Mouse (Mus musculus) small intestine, adult 2 months (tissue): ENCODE data around the gene 5730522E02Rik. TPM values are rescaled to one million over a fixed set of nuclear protein-coding genes. Genes with fewer than 3 reads are reported as not detected.
A peak's percentile ranks its signal among the peaks of the same experiment; 100 is the strongest.
"Not testable (repeated sequence)": the region's sequence is repeated elsewhere in the genome, so short reads cannot be mapped to it uniquely, and the experiment has no call there.

ENCODE experiments used
- H3K27ac ChIP-seq: fragments of 200-500 bp; 2 replicates; pipeline ENCODE4 v1.5.1; 2012; ENCODE audit warnings: low read depth, low read length, control low read depth, inconsistent platforms; ENCODE audit not compliant: insufficient read depth
- H3K27me3 ChIP-seq: fragments of 200-500 bp; 2 replicates; pipeline ENCODE4 v1.6.1; 2012; ENCODE audit warnings: mild to moderate bottlenecking, moderate library complexity, low read length, inconsistent platforms; ENCODE audit not compliant: control insufficient read depth, insufficient read depth
- H3K36me3 ChIP-seq: fragments of 200-500 bp; 2 replicates; pipeline ENCODE4 v1.6.1; 2012; ENCODE audit warnings: mild to moderate bottlenecking, low read length, control low read depth, inconsistent platforms; ENCODE audit not compliant: control insufficient read depth, insufficient read depth
- H3K4me1 ChIP-seq: fragments of 200-500 bp; 2 replicates; pipeline ENCODE4 v1.6.1; 2012; ENCODE audit warnings: low read length, inconsistent platforms, mixed read lengths; ENCODE audit not compliant: control insufficient read depth, insufficient read depth, insufficient read length
- H3K4me3 ChIP-seq: fragments of 200-500 bp; 2 replicates; pipeline ENCODE4 v1.5.1; 2012; ENCODE audit warnings: low read depth, mild to moderate bottlenecking, control low read depth, inconsistent platforms, low read length, moderate library complexity
- CTCF ChIP-seq: fragments of 200-500 bp; IDR thresholded peaks from 2 replicates; pipeline ENCODE4 v1.5.1; 2012; ENCODE audit warnings: low read depth, mild to moderate bottlenecking, control low read depth, inconsistent platforms, low read length, moderate library complexity, mixed read lengths; ENCODE audit not compliant: insufficient replicate concordance, insufficient read length; ENCODE audit errors: extremely low read depth
- POLR2A ChIP-seq: fragments of 200-500 bp; IDR thresholded peaks from 2 replicates; pipeline ENCODE4 v1.6.1; 2012; ENCODE audit warnings: low read depth, mild to moderate bottlenecking, control low read depth, inconsistent platforms, low read length, moderate library complexity
- WGBS: fragments of 180-500 bp; shearing (Covaris S2); methylation state at CpG from one replicate; pipeline ENCODE4 v1.1.7; 2018; 5-methylcytosine and 5-hydroxymethylcytosine counted together
- polyA plus RNA-seq: library from polyadenylated mRNA; depleted of rRNA; stranded (reverse); fragments of >200 nt; gene quantifications from 2 replicates; pipeline ENCODE4 v1.2.3, GENCODE M21; 2012; rRNA removed

The 5730522E02Rik gene
- not detected in 2 replicates for polyA plus RNA-seq

DNA sequence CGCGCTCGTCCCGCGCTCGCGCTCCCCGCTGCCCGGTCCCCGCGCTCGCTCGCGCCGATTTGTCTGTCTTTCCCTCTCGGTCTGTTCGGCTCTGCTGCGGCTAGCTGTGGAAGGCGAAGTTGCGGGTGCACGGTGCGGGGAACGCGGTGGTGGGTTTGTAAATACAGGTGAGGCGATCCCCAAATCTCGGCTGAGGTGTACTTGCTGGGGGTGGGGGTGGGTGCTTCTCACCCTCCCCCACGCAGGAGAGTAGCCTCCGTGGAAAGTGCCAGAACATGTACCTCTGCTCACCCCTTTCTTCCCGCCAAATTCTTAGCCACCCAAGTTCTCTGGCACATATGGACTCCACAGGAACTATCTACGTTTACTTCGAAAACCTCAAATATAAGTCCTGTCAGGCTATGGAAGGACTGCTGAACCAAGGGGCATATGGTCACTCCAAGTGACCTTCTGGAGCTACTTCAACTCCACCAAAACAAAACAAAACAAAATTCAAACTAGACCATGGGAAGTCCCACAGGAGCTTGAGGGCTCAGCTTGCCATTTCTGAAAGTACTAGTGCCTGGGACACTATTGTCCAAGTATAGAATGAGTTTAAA lies at the start of gene 5730522E02Rik:
TSS of gene 5730522E02Rik (minus strand) at position 182 of the 599 bp plus-strand sequence.
- under 1% methylated on average over 31 of the region's 31 CpGs for WGBS
- TF ChIP-seq POLR2A (no peak), CTCF (no peak)
- 0 out of 2 replicates have a peak within 1 kb of the TSS, but pooled peaks have one; percentile 34 for H3K27ac ChIP-seq
- 0 out of 2 replicates have a peak, but pooled peaks cover 6% of the 10 kb centered on the region for H3K4me1 ChIP-seq
- H3K27me3 ChIP-seq = no peaks in the 10 kb centered on the region
- H3K4me3 ChIP-seq = peak within 1 kb of the TSS; percentile 82
- no peaks in the 10 kb centered on the region for H3K36me3 ChIP-seq

DNA sequence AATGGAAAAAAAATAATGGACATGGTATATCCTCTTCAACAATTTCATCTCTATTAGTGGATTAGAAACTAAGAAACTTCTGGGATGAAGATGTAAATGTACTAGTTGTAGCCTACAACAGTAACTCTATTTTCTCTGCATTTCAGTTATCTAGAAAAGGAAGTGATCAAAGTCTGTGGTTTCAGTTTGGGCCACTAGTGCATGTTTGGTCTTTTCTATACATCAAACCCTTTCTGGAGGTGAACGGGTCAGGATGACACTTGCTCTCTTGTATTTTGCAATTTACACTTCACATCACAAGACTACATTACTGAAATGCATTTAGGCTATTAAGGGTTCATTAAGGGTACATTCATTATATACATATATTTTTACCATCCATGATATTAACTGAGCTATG lies 26.0 kb upstream of the 5730522E02Rik start:
- Histone ChIP-seq H3K4me1 (no peaks in the 10 kb centered on the region), H3K4me3 (no peak overlapping the region), H3K27ac (no peak overlapping the region), H3K27me3 (no peaks in the 10 kb centered on the region), H3K36me3 (no peaks in the 10 kb centered on the region)
- TF ChIP-seq CTCF = no peak
- no peak for TF ChIP-seq POLR2A
- WGBS = 63% methylated on average over 1 of the region's 1 CpGs

DNA sequence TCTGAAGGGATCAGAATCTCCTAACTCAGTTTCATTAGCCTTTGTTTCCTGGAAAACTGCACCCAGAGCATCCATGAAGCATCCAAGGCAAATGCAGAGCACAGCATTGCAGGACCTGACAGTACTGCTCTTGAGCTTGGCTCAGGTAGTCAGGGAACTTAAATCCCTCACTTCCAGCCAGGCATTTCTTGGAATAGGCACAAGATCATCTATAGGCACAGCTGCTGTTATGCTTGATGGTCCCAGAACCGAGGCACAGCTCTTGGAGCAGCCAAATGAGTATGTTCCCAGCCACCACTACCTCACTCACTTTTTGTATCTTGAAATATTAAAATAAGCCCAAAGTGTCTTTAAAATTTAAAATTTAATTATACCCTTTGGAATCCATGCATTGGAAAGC lies 19.3 kb upstream of the 5730522E02Rik start:
- TF ChIP-seq POLR2A (no peak), CTCF (no peak)
- WGBS = 74% methylated on average over 1 of the region's 1 CpGs
- H3K36me3 ChIP-seq = no peaks in the 10 kb centered on the region

DNA sequence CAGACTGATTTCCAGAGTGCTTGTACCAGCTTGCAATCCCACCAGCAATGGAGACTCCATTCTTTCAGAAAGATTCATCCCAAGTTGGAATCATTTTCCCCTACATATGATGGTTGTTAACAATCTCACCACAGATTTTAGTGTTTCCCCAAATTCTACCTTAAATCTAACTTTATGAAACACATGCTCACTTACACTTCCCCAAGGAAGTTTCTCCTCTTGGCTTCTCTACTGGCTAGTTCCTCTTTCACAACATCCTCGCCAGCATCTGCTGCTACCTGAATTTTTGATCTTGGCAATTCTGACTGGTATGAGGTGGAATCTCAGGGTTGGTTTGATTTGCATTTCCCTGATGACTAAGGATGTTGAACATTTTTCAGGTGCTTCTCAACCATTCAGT lies 3.1 kb upstream of the 5730522E02Rik start:
- not testable (repeated sequence) for H3K4me1 ChIP-seq, H3K4me3 ChIP-seq, H3K36me3 ChIP-seq, H3K27ac ChIP-seq, H3K27me3 ChIP-seq
- WGBS = 71% methylated on average over 1 of the region's 1 CpGs

More for the DNA sequence above, 19.3 kb upstream of the 5730522E02Rik start:
- H3K27me3 ChIP-seq = no peaks in the 10 kb centered on the region
- H3K27ac ChIP-seq = no peak overlapping the region
- no peak overlapping the region for H3K4me3 ChIP-seq
- no peaks in the 10 kb centered on the region for H3K4me1 ChIP-seq

DNA sequence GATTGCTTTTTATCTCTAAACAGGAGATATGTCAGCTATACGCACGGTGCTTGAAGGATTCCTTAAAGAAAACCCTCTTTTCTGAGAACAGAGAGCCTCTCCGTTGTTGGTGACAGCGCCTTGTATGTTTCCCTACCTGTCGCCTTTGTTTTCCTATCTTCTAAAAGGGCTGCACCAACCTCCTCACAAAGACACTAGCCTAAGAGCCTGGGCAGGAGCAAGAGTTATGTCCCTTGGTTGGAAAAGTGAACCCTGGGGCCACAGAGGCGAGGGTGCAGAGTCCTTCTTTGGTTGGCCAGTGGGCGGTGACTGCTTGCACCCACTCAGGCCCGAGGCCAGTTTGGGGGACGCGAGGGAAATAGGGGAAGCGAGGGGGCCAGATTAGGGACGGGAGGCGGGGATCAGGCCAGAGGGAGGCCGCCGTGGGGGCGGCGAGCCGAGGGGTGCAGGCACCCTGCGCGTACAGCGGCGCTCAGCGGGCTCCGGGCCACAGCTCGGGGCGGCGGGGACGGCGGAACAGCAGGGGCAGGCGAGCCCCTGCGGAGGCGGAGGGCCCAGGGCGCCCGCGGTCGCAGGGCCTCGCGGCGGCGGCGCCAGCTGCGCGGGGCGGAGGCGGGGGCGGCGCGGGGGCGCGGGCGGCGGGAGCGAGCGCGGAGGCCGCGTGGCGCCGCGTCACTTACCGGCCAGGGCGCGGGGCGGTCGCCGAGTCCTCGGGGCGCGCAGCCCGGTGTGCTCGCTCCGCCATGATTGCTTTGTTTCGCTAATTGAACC lies 567 bp downstream of the 5730522E02Rik start:
- WGBS = 2% methylated on average over 73 of the region's 73 CpGs
- 0 out of 2 replicates have a peak overlapping the region, but pooled peaks have one; percentile 34 for H3K27ac ChIP-seq
- 0 out of 2 replicates have a peak, but pooled peaks cover 6% of the 10 kb centered on the region for H3K4me1 ChIP-seq
- no peaks in the 10 kb centered on the region for H3K36me3 ChIP-seq
- peak overlapping the region; percentile 82 for H3K4me3 ChIP-seq
- no peaks in the 10 kb centered on the region for H3K27me3 ChIP-seq
- TF ChIP-seq CTCF = no peak
- TF ChIP-seq POLR2A = no peak

DNA sequence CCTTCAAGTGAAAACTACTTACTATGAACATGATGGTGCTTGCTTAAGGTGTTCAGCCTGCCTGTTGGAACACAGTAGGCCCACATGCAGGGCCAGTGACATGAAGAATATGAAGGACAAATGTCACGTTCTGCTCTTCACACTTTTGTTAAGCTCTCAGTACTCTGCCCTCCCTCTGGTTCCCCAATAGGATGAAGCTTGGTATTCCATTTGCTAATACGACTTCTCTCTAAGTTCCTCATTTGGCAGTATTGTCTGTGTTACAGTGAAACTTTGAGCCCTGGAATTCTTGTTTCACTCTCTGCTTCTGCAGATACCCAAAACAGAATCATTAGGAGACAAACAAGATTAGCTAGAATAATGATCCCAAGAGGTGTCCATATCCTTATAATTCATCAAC lies 7.1 kb downstream of the 5730522E02Rik start:
- Histone ChIP-seq H3K36me3 (no peaks in the 10 kb centered on the region), H3K27me3 (no peaks in the 10 kb centered on the region), H3K27ac (no peak overlapping the region), H3K4me1 (no peaks in the 10 kb centered on the region), H3K4me3 (no peak overlapping the region)
- TF ChIP-seq POLR2A (no peak), CTCF (no peak)
- WGBS = 78% methylated on average over 2 of the region's 2 CpGs

DNA sequence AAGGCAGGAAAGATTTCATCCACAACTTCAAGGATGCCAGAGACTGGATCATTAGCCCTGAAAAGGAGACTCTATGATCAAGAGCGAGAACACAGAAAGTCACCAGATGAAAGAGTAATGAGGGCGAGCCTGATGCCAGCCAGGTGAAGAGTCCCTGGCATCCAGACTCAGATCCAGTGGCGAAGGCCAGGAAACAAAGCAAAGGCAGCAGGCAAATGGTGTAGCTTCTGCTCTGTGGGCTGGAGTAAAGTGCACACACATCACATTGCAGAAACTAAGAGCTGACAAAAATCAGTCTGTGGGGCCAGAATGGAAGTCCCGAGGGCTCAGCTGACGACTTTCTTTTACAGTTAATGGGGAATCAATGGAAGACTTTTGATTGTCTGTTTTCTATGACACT lies 7.7 kb downstream of the 5730522E02Rik start:
- Histone ChIP-seq H3K4me3 (no peak overlapping the region), H3K36me3 (no peaks in the 10 kb centered on the region), H3K27me3 (no peaks in the 10 kb centered on the region), H3K4me1 (no peaks in the 10 kb centered on the region), H3K27ac (no peak overlapping the region)
- 87% methylated on average over 5 of the region's 5 CpGs for WGBS
- no peak for TF ChIP-seq POLR2A
- TF ChIP-seq CTCF = no peak

DNA sequence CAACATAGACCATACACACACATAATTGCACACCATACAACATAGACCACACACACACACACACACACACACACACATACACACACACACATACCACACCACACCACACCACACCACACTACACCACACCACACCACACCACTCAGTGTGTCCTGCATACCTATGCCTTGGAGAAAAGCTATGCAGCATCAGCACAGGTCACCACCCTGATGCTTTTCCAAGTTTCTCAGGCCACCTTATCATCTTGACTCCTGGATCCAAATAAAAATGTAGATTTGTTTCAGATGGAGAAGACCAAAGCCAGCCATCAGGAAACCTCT lies 8.8 kb downstream of the 5730522E02Rik start:
- no peaks in the 10 kb centered on the region for H3K4me1 ChIP-seq
- H3K36me3 ChIP-seq = no peaks in the 10 kb centered on the region
- H3K4me3 ChIP-seq = no peak overlapping the region
- no peaks in the 10 kb centered on the region for H3K27me3 ChIP-seq
- H3K27ac ChIP-seq = no peak overlapping the region
- TF ChIP-seq POLR2A = no peak
- no peak for TF ChIP-seq CTCF
